Mouse (Mus musculus): Measurements from ENCODE around the gene Arhgap22.

Arhgap22 gene

GRCm38 (mm10) chr14:33329297-33329805, 115.5 kb downstream of the Arhgap22 start:
- no peak for DNase-seq (ENCODE audit: low spot score in 2 of 2)

GRCm38 (mm10) chr14:33330986-33331385, 117.2 kb downstream of the Arhgap22 start:
- no peak for DNase-seq (ENCODE audit: low spot score in 2 of 2)

- DNase-seq (ENCODE audit: low spot score in 2 of 2): no peak
Observed at GRCm38 (mm10) chr14:33331627-33332026, 117.8 kb downstream of the Arhgap22 start.

- DNase-seq (ENCODE audit: low spot score in 2 of 2): no peak
Observed at GRCm38 (mm10) chr14:33333833-33334232, 120.0 kb downstream of the Arhgap22 start.

GRCm38 (mm10) chr14:33334402-33334801, 120.6 kb downstream of the Arhgap22 start:
- no peak for DNase-seq (ENCODE audit: low spot score in 2 of 2)

GRCm38 (mm10) chr14:33335733-33336132, 121.9 kb downstream of the Arhgap22 start:
- DNase-seq (ENCODE audit: low spot score in 2 of 2): no peak

- no peak for DNase-seq (ENCODE audit: low spot score in 2 of 2)
Observed at GRCm38 (mm10) chr14:33338684-33339083, 124.9 kb downstream of the Arhgap22 start.

- no peak for DNase-seq (ENCODE audit: low spot score in 2 of 2)
Observed at GRCm38 (mm10) chr14:33343131-33343725, 129.4 kb downstream of the Arhgap22 start.

- no peak for DNase-seq (ENCODE audit: low spot score in 2 of 2)
Observed at GRCm38 (mm10) chr14:33346546-33346945, 132.7 kb downstream of the Arhgap22 start.

GRCm38 (mm10) chr14:33347738-33348137, 133.9 kb downstream of the Arhgap22 start:
- DNase-seq (ENCODE audit: low spot score in 2 of 2): no peak

- no peak for DNase-seq (ENCODE audit: low spot score in 2 of 2)
Observed at GRCm38 (mm10) chr14:33348146-33348545, 134.3 kb downstream of the Arhgap22 start.

- no peak for DNase-seq (ENCODE audit: low spot score in 2 of 2)
Observed at GRCm38 (mm10) chr14:33351019-33351418, 137.2 kb downstream of the Arhgap22 start.

- no peak for DNase-seq (ENCODE audit: low spot score in 2 of 2)
Observed at GRCm38 (mm10) chr14:33351984-33352722, 138.3 kb downstream of the Arhgap22 start.

- DNase-seq (ENCODE audit: low spot score in 2 of 2): no peak
Observed at GRCm38 (mm10) chr14:33352890-33353289, 139.1 kb downstream of the Arhgap22 start.

- DNase-seq (ENCODE audit: low spot score in 2 of 2): no peak
Observed at GRCm38 (mm10) chr14:33355276-33355675, 141.4 kb downstream of the Arhgap22 start.

- no peak for DNase-seq (ENCODE audit: low spot score in 2 of 2)
Observed at GRCm38 (mm10) chr14:33357600-33358368, 144.0 kb downstream of the Arhgap22 start.

GRCm38 (mm10) chr14:33358891-33359290, 145.1 kb downstream of the Arhgap22 start:
- no peak for DNase-seq (ENCODE audit: low spot score in 2 of 2)

- no peak for DNase-seq (ENCODE audit: low spot score in 2 of 2)
Observed at GRCm38 (mm10) chr14:33361546-33361945, 147.7 kb downstream of the Arhgap22 start.

GRCm38 (mm10) chr14:33362122-33362521, 148.3 kb downstream of the Arhgap22 start:
- DNase-seq (ENCODE audit: low spot score in 2 of 2): no peak

GRCm38 (mm10) chr14:33362807-33363206, 149.0 kb downstream of the Arhgap22 start:
- no peak for DNase-seq (ENCODE audit: low spot score in 2 of 2)

- no peak for DNase-seq (ENCODE audit: low spot score in 2 of 2)
Observed at GRCm38 (mm10) chr14:33363611-33364010, 149.8 kb downstream of the Arhgap22 start.

- no peak for DNase-seq (ENCODE audit: low spot score in 2 of 2)
Observed at GRCm38 (mm10) chr14:33364061-33364460, 150.2 kb downstream of the Arhgap22 start.

Measured in spleen, postnatal 36 days (tissue).